Mouse (Mus musculus): ENCODE measurements around the gene Plekhh2.

DNA sequence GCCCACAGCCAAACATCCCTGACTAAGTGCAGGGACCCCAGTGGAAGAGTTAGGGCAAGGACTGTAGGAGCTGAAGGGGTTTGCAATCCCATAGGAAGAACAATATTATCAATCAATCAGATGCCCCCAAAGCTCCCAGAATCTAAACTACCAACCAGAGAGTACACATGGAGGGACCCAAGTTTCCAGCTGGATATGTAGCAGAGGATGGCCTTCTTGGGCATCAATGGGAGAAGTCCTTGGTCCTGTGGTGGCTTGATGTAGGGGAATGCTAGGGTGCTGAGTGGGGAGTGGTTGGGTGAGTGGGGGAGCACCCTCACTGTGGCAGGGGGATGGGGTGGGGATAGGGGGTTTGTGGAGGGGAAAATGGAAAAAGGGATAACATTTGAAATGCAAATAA, 8.4 kb downstream of the Plekhh2 start:
- TF ChIP-seq CTCF (IDR thresholded peaks at IDR 0.05; ENCODE audit: control insufficient read depth, insufficient read depth, insufficient replicate concordance, low read depth, low read length), result no peak
- no peak for TF ChIP-seq POLR2A (IDR thresholded peaks at IDR 0.05; ENCODE audit: control insufficient read depth, low read depth, low read length)
